Mouse (Mus musculus): ENCODE results near the gene Mblac2. TPM values are rescaled to one million over a fixed set of nuclear protein-coding genes. Genes with fewer than 3 reads are reported as not detected.

Gene Mblac2
- 1.0 and 1.7 TPM in 2 replicates for polyA plus RNA-seq (2012)

DNA sequence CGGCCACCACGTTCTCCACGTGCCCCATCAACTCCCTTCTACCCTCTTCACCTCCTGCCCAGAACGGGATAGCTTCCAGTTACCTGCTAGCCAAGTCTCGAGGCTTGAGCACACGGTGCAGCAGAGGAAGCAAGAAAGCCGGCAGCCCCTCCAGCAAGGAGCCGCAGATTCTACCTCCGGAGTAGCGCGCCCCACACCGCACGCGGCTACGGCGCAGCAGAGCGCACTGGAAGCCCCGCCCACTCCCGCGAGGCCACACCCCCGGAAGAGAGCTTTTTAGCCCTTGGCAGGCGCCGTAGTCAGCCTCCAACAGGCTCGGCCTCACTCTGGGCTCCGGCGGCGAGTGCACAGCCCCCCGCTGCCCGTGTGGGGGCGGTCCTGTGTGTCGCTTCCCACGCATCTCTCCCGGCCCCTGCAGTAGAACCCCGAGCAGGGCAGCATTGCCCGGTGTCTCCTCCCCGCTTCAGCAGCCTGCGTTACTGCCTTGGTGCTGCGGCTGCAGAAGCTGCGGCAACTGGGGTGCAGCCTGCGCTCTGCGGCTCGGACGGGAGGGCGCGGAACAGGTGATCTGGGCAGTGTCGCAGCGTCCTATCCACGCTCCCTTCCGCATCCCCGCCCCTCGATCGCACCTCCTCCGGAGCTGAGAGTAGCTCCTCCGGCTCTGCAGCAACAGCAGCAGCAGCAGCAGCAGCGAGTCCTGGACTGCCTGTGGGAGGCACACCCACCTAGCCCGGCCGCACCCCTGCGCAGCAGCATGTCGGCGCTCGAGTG is at the start of gene Mblac2, which contains the start of gene Polr3g:
TSS of gene Mblac2 (plus strand) at position 567 of the 771 bp plus-strand sequence.
TSS of gene Polr3g (minus strand) at position 239 of the 771 bp plus-strand sequence.
- no peak for TF ChIP-seq GATA1 (IDR thresholded peaks at IDR 0.05; ENCODE audit: low read length)

DNA sequence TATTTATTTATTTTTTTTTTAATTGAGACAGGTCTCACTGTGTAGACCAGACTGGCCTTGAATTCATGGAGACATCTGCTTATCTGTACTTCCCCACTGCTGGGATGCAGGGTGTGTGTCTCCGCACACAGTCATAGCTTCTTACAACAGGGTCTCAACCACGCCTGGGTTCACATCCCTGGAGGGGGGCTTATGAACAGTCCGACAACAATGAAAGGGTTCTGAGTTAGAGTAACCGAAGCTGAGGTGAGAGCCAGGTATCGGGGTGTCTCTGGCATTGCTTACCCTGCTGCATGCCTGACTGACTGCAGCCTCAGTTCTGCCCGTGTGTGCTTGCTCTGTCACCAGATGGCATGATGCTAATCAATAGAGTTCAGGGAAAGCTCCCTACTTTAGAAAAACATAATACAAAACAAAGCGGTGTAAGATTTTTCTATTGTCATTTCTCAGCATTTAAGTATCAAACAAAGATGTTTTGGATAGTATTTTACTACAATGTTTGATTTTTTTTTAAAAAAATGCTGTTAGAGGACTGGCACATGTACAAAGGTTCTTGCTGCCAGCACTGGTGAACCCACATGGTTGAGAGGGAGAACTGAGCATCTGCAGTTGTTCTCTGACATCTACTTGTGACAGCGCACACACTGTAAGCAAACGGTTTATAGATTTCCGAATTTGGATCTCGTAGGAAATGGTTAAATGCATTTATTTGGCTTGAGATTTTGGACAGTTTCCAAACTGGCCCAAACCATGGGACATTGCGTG is 47.4 kb upstream of the Mblac2 start:
- no peak for TF ChIP-seq GATA1 (IDR thresholded peaks at IDR 0.05; ENCODE audit: low read length)

DNA sequence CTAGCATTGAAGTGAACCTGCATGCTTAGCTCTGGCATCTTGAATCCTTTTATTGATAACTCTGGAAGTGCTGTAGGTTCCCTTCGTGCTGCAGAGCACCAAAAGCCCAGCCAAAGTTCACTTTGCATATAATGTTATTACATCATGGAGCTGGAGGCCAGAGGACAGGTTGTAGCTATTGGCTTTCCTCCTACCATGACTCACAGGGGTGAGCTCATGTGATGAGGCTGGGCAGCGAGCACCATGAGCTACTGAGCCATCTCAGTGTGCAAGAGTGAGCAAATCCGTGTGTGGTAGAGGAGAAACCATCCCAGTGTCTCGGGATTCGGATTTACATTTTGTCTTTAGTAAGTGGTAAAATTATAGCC is 46.8 kb upstream of the Mblac2 start:
- TF ChIP-seq GATA1 (IDR thresholded peaks at IDR 0.05; ENCODE audit: low read length): no peak

DNA sequence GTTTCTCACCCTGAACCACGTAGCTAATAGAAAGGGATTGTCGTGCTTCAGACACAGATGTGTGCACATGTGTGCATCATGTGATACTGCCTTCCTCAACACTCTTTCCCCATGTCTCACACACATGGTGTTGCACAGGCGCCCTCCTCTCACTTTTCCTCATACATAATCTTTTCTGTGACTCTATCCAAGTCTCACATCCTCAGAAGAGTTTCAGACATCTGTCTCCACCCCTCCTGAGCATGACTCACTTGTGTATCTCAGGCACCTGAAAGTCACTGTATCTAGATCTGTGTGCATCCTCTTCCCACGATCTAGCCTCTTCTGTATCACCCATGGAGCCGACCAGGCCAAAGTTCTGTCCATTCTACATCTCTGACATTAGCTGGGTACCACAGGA is 43.4 kb upstream of the Mblac2 start:
- TF ChIP-seq GATA1 (IDR thresholded peaks at IDR 0.05; ENCODE audit: low read length): no peak

DNA sequence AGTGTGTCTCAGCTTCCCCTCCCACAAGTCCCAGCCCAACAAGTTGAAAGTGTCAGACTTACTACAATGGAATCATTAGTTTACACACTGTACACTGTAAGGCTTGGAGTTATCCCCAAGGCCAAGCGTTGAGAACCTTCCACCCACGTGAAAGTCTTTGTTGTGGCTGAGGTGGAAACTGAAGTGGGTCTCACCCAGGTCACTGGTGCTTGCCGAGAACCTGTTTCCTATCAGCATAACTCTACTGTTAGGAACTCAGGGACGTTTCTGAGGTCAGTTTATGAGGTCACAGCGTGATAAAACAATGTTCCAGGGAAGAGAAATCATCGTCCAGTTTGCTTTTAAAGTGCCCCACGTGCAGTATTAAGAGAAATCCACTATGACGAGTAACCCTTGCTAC is 35.8 kb upstream of the Mblac2 start:
- no peak for TF ChIP-seq GATA1 (IDR thresholded peaks at IDR 0.05; ENCODE audit: low read length)

DNA sequence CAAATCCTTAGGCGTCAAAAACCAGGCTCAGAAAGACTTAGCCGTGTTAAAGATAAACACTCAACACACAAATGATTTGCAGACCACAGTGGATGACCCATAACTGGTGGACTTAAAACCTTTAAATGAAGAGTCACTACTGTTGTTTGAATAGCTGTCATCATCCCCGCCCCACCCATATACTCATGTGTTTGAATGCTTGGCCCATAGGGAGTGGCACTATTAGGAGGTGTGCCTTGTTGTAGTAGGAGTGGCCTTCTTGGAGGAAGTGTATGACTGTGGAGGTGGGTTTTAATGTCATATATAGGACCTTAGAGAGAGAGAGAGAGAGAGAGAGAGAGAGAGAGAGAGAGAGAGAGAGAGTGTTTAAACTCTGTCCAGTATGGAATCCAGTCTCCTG is 28.0 kb upstream of the Mblac2 start:
- TF ChIP-seq GATA1 (IDR thresholded peaks at IDR 0.05; ENCODE audit: low read length): no peak

DNA sequence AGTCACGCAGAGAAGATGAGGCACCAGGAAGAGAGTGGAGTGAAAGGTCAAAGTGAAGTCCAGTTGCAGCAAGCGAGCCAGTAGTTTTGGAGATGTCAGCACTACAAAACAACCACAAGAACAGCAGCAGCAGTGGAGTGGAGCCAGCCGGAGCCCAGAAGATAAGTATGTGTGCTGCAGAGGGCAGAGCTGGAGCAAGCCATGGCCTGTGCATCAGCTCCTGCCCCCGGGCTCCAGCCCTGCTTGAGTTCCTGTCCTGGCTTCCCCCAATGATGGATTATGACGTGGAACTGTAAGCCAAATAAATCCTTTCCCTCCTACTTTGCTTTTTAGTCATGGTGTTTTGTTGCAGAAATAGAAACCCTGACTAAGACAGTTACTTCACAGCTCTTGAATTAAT is 26.9 kb upstream of the Mblac2 start:
- TF ChIP-seq GATA1 (IDR thresholded peaks at IDR 0.05; ENCODE audit: low read length): no peak

DNA sequence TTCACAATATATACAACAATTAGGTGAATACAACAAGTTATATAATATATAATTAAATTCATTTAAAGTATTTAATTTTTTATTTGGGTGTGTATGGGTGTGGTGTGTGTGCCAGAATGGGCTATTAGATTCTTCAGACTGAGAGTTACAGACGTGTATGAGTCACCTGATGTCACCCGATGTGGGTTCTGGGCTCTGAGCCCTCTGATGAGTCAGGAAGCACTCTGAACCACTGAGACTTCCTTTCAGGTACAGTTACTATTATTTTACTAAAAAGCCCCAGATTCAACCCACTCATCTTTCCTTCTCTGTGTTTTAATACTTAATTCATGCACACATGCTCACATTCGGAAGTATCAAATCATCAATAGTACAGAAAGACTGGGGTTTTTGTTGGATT is 26.3 kb upstream of the Mblac2 start:
- TF ChIP-seq GATA1 (IDR thresholded peaks at IDR 0.05; ENCODE audit: low read length): no peak

DNA sequence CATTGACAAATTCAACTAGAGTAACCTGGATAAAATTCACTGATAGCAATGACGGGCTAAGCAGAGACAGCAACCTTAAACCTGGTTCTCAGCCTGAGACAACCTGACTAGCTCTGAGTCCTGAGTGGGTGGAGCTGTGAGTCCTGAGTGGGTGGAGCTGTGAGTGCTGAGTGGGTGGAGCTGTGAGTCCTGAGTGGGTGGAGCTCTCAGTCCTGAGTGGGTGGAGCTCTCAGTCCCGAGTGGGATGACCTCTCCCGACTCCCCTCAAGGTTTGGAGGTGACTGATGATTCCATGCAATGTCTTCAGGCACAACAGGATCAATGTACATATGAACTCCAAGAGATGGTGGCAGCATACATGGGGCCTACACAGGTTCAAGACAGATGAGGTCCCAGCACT is 21.6 kb upstream of the Mblac2 start:
- no peak for TF ChIP-seq GATA1 (IDR thresholded peaks at IDR 0.05; ENCODE audit: low read length)

DNA sequence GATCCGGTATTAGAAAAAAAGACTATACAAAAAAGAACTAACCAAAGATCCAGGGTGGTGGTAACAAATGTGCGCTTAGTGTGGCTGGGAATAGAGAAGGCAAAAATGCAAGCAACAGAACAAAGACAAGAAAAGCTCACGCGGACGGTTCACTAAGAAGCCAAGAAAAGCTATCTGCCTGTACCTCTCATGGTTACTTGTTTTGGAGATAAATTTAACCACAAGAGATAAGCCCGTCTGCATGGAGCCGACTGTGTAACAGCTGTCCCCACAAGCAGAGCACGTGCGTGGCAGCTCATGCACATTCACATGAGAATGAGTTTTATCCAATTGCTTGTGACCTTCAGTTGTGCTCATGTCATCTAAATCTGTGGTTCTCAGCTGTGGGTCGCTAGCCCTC is 20.7 kb upstream of the Mblac2 start:
- TF ChIP-seq GATA1 (IDR thresholded peaks at IDR 0.05; ENCODE audit: low read length): peak; percentile 93

DNA sequence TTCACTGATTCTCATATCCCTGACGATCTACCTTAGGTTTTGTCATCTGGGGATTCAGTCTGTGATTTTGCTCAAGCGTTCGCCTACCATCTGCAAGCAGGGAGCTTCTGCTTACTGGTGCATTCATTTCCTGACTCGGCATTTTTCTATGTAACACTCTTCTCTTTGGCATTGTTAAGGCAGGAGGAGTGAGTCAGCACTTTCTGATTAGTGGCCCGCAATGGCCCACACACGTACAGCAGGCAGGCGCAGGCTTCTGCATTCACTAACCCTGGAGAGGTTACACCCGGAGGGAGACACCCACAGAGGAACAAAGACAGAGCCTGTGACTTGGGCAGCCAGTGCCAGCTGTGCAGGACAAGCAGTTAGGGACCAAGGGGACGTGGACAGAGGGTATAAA is 19.5 kb upstream of the Mblac2 start:
- no peak for TF ChIP-seq GATA1 (IDR thresholded peaks at IDR 0.05; ENCODE audit: low read length)

DNA sequence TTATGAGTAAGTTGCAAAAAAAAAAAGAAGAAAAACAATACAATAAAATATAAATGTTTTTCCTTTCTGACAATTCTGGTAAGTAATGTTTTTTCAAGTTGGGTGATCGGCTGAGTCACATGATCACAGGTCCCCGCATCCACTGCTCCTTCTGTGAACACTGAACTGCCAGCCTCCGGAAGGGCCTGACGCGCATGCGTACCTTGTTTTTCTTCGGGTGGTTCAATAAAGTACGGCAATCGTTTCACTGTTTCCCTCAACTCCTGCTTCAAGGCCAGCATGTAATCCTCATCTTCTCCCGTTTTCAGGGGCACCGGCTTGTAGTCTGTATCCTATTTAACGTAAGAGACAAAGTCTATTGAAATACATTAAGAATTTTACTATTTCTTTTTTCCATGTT is 16.7 kb upstream of the Mblac2 start:
- TF ChIP-seq GATA1 (IDR thresholded peaks at IDR 0.05; ENCODE audit: low read length): no peak

DNA sequence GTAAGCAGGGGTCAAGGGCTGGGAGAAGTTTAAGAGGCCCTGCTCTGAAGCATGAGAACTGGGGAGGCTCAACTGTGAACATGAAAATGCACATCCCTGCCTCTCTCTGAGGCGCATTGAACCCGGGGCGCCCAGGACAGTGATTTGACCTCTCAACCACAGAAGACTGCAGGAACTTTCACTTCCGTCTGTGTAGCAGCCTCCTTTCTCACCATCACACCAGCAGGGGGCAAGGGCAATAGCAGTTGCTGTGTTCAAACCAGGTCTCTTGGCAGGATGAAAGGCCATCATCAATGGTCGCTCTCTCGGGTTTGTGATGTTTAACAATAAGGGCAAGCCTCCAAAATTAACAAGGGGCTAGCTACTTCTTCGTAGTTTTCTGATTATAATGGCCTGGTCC is 8.0 kb upstream of the Mblac2 start:
- no peak for TF ChIP-seq GATA1 (IDR thresholded peaks at IDR 0.05; ENCODE audit: low read length)

DNA sequence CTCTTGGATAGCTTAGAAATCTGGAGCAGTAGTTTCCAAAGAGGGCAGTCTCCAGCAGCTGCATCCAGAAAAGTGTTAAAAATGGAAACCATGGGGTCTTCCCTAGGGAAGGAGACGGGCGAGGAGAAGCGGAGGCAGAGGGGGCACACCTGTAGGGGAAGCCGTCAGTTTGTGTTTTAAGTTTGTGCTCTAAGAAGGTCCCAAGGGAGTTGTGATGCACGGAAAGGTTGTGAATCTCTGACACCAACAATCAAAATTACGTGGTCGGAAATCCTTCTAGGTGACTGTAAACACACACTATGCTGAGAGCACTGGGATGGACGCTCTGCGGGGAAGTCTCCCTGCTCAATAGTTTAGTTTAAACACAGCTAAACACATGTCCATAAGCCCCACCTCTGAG is 7.5 kb upstream of the Mblac2 start:
- no peak for TF ChIP-seq GATA1 (IDR thresholded peaks at IDR 0.05; ENCODE audit: low read length)

DNA sequence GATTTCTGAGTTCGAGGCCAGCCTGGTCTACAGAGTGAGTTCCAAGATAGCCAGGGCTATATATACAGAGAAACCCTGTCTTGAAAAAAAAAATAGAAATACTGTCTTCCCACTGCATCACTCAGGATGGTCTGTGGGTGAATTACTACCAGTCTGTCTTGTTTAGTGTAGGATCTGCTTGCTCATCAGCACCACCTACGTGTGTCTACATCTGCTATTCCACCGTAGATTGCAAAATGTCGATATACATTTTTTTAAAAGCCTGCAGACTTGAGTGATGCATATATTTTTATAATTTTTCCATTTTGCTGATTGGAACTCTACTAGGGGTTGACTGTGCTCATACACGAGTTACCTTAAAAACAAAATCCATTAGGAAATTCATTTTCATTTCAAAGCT is 4.8 kb upstream of the Mblac2 start:
- no peak for TF ChIP-seq GATA1 (IDR thresholded peaks at IDR 0.05; ENCODE audit: low read length)

DNA sequence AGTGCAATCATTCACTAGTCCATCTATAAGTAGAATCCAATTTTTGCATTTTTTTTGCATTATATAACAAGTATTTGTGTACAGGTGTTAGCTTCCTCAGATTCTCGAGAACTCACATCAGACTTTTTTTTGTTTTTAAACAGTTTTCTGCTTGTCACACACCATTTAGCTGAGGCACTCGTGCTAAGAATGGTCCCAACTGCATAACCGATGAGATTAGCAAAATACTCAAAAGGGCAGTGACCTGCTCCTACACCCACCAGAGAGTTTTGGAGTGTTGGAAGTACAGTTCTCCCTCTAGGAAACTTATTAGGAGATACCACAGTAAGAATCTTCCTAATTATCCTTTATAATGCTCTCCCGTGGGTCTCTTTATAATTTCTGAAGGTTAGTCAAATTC is 1.3 kb upstream of the Mblac2 start:
- no peak for TF ChIP-seq GATA1 (IDR thresholded peaks at IDR 0.05; ENCODE audit: low read length)

DNA sequence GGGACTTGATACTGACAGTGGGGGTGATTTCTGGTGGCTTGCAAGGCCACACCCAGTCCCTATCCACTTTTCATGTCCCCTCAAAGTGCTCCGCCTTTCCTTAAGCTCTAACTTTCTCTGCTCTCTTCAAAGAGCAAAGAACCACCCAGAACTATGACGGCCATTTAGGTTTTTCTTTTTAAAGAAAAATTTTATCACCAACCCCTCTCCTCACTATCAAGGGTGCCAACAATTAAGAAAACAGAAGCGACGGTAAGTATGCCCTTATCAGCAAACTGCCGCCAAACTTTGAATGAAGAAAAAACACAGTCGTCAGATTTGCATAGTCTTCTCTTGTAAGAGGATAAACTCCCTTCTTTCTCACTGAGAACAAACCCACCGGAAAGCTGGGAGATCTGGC is 875 bp upstream of the Mblac2 start:
- no peak for TF ChIP-seq GATA1 (IDR thresholded peaks at IDR 0.05; ENCODE audit: low read length)
